Mouse (Mus musculus): Measurements from ENCODE around the gene Sept4. TPM values are rescaled to one million over a fixed set of nuclear protein-coding genes. Genes with fewer than 3 reads are reported as not detected.

Sept4 gene
- total RNA-seq, 2 experiments from 2014 or later, result 45.9 to 59.6 TPM

DNA sequence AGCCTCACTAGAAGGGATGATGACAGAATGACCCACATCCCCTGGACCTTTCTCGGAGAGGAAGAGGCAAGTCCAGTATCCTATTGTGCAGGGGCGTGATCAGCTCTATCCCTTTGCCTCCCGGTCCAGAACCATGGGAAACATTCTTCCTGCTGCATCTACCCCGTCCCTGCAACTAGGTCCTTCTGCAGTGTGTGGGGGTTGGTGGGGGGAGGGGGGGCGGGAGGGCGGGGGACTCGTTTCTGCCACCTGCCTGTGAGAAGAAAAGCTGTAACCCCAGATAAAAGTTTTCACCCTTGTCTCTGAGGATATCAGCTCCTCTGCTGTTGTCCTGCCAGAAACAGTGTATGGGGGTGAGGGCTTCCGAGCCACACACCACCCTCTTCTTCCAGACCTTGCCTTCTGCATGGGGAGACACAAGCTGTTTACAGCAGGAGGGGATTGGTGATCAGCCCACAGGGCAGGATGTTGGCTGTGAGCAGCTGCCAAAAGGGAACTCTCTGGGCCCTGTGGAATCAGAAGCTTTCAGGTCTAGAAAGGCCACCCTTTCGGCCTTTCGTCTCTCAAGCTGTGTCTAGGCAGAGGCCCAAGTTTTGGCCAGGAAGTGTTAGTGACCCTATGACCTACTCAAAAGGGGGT lies 10.4 kb downstream of the Sept4 start:
- no peak for DNase-seq

DNA sequence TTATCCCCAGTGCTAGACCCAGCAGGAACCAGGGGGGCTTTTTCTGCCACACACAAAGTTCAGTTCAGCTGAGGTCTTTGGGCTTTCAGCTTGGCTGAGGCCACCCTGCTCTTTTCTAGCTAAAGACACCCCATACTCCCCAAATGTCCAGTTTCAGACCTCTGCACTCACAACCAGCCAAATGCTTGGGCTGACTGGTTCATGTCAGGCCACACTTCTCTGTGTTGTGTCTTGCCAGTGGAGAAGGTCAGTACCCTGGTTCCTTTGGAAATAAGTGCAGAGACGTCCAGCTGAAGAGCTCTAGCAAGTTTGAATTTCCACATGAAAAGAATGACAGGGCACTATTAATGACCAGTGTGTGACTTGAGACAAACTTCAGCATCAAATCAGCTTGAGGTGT lies 11.0 kb downstream of the Sept4 start:
- DNase-seq, result no peak

DNA sequence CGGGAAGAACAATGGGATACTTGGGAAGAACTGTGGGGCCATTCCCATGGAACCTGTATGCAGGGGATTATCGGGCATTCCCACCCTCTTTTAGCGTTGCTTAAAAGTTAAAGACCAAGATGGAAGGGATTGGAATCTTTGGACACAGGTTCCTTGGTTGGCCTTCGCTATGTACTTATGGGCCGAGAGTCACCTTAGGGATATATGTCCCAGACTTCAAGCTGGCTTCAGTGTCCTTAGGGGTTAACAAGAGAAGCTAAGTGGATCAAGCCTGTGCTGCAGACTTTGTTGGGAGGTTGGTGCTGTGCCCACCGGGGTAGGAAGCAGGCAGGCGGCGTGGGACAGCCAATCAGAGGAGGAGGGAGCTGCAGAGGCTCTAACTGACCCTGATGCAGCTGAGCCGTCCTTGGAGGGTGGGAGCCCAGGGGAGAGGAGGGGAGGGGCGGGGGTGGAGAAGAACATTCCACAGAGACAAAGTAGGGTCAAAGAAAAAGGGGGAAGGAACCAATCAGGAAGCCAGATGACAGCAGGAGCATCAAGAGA lies 11.9 kb downstream of the Sept4 start:
- DNase-seq, result no peak

DNA sequence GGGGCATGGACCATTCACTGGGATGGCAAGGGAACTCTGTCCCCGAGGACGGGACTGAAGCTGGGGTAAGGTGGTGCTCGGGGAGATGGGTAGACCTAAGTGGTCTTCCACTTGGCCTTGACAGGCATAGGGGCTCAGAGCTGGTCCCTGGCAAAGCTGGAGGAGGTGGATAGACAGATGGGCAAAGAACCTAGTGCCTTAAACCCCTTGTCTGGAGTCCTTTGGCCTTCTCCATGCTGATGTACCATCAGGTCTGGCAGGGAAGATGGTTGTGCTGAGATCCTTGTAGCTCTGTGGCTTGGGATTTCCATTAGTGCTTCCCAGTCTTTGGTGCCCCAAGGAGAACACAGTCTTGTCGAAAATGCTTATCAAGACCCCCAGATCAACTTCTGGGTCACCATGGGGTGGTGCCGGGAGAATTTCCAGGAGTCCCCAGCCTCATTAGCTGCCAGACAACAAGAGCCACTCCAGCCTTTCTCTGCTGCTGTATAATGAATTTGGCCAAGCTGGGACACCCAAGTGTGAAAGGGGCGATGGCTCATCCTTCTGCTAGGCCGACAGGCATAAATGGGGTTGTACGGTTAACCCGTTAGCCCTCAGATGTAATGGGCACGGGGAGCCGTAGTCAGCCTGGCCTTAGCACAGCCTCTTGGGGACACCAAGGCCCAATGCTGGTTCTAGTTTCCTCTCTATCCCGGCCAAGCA lies 12.6 kb downstream of the Sept4 start:
- no peak for DNase-seq

DNA sequence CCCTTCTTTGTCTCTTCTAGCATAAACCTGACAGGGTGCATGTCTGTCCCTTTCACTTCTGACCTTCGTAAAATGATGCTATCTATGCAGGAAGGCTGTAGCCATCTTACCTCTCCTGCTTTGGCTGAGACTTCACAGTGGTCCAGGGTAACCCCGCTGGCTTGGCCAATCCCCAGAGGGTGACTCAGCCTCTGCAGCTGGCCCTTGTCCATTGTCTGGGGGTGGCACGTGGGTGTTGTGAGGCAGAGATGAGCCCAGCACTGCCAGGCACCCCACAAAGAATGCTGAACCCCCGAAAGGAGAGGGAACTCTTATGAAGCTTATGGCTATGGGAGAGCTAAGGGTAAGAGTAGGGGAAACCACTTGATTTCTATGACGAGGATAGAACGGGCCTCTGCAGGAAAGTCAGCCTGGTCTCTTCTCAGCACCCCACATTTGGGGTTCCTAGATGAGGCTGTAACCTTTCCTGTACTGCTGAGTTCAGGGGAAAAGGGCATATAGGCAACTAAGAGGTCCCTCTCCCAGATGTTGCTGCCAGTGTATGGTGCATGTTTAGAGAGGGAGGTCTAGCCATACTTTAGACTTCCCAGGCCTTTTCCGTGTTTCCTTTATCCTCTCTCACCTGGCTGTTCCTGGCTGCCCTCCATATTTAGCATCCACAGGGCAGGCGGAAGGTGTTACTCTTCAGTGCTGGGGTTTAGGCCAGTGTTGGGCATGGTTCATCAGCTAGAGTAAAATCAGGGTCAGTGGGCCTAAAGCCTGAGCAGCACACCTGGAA lies 13.4 kb downstream of the Sept4 start:
- DNase-seq, result no peak

DNA sequence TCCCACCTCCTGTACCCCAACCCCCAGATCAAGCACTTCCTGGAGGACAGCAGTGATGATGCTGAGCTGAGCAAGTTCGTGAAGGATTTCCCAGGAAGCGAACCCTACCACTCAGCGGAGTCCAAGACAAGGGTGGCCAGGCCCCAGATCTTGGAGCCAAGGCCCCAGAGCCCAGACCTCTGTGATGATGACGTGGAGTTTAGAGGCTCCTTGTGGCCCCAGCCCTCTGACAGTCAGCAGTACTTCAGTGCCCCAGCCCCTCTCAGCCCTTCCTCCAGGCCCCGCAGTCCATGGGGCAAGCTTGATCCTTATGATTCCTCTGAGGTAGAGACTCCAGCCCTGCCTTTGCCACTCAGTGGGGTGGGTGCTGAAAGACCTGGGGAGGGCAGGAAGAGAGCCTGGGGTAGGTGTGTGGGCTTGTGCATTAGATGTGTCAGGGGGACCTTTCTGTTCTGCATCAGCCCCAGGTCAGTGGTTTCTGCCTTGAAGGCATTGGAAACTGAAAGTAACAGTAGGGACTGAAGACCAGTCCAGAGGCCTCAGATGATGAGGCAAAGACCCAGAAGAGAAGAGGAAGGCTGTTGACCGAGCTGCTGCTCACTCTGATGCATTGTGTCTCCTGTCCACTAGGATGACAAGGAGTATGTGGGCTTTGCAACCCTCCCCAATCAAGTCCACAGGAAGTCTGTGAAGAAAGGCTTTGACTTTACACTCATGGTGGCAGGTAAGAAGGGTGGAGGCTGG lies 14.8 kb downstream of the Sept4 start:
- DNase-seq, result no peak

DNA sequence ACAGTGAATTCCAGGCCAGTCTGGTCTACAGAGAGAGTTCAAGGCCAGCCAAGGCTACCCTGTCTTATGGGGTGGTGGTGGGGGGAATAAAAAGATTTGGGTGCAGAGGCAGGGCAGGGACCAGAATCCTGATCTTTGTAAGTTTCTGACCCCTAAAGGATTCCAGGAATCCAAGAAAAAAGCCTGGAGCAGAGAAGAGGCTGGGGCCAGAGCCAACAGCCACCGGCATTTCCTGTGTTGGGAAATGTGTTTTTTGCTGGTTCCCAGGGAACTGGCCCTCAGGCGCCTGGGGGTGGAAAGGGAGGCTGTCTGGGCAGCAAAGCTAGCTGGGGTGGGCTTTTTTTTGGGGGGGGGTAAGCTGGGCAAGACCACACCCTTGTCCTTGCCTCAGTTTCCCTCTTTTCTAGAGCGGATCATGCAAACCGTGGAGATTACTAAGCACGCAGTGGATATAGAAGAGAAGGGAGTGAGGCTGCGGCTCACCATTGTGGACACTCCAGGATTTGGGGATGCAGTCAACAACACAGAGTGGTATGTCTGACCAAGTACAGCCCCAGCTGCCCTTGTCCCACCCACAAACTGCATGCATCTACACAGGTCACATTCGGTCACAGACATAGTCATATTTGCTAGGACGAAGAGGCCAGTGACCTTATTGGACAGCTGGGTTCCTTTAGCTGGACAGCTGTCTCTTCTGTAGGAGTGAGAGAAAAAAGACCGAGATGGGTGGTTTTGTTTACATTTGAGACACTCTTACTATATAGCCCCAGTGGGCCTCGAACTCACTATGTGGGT lies 16.2 kb downstream of the Sept4 start:
- peak; percentile 51 for DNase-seq

DNA sequence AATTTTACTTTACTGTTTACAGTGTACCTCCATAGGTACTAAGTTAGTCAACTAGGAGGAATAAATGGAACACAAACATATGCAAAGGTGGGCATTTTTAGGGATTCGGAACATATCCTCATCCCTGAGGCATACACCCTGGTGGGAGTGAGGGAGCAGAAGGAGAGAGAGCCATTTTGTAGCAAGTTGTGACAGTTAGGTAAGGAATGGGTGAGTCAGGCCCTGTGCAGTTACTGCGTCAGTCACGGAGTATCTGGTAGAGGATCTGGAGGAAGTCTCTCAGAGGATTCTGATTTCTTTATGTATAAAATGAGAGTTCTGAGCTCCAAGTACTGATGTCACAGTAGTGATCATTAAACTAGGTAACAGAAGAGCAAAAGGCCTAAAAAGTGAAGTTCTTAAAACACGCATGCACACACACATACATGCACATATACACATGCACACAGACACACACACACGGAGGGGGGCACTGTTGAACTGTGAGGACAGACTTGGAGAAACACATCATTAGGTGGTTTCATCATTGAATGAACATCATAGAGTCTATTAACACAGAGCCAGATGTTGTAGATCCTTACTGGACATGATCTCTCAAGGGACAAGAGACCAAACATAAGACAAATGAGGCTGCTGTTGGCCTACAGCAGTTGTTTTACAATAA lies 18.6 kb downstream of the Sept4 start:
- DNase-seq, result no peak

DNA sequence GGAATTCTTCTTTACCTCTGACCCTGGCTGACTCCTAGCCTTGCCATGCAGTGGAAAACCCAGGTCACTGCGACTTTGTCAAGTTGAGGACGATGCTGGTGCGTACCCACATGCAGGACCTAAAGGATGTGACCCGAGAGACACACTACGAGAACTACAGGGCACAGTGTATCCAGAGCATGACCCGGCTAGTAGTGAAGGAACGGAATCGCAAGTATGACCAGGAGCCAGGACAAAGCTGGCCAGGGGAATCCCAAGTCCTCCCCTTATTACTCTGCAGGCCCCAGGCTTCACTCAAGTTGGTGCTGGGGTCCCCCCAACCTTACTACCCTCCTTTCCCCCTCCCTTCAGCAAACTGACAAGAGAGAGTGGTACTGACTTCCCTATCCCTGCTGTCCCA lies 20.9 kb downstream of the Sept4 start:
- DNase-seq, result no peak

DNA sequence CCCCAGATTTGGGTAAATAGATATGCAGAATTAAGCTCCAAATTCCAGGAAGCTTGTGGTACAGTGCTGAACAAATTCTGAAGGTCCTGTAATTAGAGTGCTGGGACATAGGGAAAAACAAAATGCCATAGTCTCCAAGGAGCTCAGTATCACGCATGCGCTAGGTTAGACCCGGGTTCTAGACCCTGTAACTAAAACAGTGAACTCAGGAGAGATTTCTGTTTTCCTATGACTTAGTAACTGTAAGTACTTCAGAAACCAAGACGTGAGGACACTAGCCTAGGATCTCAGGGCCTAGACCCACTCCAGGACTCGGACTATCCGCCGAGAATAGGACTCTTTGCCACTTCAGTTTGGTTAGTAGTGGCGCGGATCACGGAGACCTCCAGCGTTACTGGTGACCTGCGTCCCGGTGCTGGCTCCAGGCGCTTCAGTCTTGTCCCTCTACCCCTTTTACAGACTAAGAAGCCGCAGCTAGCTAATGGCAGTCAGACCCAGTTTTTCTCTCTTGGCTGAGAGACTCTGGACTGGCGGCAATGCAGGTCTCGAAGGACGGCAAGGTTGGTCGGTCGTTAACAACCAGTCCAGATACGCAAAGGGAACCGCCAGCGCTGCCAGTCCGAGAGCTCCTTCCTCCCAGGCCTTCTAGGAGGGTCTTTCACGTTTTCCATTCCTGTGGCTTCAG lies 22.3 kb downstream of the Sept4 start:
- DNase-seq, result peak; percentile 26

DNA sequence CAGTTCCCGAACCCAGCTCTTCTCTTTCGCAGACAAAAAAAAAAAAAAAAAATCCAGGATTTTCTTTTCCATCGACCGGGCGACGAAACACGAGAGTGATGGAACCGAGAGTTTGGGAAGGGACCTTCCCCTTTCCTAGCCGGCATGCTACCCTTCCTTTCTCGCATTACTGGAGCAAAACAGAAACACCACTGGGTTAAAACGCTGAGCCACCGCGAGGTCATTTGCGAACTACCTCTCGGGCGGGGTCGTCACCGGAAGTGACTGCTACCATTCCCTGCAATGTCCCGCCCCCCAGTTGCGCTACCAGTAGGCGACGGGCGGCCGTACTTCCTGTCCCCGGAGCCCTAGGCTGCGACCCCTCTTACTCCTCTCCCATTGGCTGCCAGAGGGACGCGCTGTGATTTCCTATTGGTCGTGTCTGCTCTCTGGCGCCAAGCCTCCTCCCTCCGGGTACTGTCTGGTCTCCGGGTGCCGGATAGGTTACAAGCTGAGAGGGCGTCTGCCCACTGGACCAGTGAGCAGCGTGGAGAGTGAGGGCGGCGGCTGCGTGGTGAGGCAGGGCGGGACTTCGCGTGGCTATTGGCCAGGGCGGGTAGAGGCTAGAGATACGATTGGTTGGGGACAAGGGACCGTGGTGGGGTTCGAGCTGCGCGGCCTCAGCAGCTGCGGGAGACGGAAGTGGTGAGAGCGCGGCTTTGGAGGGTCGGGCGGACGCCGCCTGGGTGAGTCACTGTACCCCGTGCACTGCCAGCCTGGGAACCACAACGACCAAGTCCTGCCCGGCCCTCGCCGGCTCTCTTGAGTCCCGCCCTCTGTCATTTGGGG lies 23.0 kb downstream of the Sept4 start, which contains the start of gene Mtmr4:
Mtmr4 (plus strand) TSS at position 637 of the 828 bp plus-strand sequence.
- DNase-seq, result peak; percentile 97

DNA sequence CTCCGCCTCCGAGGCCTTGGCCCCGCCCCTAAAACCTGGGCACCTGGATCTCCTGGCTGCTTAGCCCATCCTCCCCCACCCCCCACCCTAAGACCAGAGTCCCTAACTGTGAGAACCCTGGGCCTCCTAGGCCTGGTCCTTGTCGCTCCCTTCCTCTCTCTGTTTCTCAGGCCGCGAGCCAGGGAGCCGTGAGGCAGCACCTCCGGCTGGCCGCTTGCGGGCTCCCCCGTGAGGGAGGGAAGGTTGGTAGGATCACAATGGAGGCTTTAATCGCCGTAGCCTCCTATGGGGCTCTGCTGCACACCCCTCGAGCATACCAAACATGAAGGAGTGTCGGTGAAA lies 23.6 kb downstream of the Sept4 start:
- DNase-seq, result no peak

DNA sequence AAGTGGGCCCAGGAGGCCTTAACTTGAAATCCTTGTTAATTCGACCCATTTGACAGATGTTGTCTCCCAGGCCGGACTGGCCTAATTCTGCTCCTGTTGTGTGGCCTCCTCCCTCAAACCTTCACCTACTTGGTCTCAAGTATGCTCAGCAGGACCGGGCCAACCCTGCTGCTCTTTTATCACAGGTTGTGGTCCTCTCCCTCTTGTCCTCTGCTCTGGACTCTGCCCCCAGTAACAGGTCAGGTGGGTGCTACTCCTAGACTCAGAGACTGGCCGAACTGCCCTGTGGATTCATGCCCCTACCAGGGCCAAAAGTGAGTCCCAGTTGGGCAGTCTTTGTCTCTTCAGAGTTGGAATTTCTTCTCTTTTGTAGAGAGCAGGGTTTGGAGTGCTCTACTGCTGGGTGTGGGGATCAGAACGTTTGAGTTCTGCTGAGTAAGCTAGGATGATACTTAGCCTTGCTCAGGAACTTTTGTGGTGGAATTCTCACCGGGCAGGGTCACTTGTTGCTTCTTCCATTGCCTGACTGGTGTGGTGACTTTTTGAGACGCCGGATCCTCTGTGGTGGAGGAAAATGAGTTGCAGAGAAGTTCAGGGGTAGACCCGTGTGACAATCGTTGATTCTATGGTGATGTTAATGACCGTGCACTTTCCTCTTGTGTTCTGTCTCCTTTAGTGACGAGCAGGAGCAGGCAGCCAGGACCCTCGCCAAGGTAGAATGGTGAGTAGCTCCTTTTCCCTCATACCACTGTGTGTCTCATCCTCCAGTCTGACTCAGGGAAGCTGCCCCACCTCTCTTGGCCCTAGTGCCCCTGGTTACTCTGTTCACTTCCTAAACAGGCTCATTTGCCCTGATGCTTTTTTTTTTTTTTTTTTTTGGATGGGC lies 24.3 kb downstream of the Sept4 start:
- DNase-seq, result no peak

DNA sequence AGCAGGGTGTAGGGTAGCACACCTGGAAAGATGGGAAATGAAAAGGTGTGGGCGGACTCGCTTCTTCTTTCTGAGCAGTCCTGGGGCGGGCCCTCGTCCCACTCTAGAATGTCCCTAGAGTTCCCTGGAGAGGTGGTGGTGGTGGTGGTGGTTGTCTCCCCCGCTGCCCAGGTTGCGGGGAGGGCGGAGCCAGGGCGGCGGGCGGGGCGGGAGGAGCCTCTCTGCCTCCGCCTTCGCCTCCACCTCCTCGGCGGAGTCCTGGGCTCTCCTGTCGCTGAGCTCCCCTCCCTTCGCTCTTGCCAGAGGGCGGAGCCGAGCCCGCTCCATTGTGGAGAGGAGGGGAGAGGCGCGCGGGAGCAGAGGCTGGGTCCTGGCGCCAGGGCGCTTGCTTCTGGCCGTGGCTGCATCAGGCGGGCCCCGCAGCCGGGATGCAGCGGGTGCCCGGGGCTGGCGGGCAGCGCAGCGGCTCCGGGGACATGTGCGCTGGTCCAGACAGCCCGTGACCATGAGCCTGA lies 26.7 kb downstream of the Sept4 start:
- DNase-seq, result peak; percentile 80

DNA sequence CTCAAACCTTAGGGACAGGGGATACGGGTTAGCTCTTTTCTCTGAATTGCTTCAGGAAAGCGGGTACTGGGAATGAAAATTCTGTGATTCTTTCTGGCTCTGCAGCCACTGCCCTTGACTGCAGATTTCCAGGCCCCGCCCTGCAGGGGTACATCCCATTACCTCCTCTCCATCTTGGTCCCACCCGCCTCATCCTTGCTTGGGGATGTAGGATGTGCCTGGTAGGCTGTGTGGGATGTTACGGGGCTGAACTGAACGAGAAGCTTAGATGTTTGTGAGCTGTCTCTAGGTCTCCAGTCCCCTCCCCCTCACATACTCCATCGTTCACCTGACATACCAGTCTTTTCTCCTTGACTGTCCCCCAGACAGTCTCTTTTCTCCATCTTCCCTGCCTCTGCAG lies 27.3 kb downstream of the Sept4 start:
- DNase-seq, result no peak

DNA sequence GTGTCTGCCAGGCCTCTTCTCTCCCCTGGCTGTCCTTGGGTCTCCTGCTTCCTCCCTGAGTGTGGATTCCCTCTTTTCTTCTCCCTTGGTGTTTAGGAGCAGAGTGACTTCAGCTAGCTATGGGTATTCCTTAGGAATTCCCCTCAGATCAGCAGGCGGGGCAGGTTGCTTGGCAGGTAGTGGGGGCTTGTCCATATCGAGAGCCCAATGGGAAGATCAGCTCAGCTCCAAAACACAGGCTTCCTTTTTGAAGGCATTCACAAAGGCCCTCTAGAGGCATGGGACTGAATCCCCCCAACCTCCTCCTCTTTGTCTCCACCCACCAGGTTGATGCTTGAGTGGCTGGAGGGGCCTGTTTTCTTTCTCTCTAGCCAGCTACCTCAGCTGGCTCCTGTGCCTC lies 27.8 kb downstream of the Sept4 start:
- no peak for DNase-seq

DNA sequence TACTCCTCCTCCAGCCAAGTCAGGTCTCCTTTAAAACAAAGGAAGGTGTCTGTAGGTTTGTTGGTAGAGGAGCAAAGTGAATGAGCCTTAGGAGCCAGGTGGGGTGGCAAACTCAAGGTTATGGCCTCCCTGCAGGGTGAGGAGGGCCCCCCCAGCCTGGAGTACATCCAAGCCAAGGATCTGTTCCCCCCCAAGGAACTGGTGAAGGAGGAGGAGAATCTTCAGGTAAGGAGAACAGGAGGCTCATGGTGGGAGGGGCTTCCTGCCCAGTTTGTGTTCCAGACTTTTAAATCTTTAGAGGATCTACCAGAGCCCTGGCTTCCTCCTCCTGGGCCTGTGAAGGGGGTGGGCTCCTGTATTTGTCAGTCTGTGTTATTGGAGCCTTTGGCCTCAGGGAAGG lies 28.4 kb downstream of the Sept4 start:
- DNase-seq, result no peak
